Mouse (Mus musculus): Measurements from ENCODE around the gene Krtap5-3. TPM values are rescaled to one million over a fixed set of nuclear protein-coding genes. Genes with fewer than 3 reads are reported as not detected.
"Not testable (repeated sequence)": the region's sequence is repeated elsewhere in the genome, so short reads cannot be mapped to it uniquely, and the experiment has no call there.

Krtap5-3 gene
- not detected in 2 replicates for polyA plus RNA-seq (2012; rRNA removed)

DNA sequence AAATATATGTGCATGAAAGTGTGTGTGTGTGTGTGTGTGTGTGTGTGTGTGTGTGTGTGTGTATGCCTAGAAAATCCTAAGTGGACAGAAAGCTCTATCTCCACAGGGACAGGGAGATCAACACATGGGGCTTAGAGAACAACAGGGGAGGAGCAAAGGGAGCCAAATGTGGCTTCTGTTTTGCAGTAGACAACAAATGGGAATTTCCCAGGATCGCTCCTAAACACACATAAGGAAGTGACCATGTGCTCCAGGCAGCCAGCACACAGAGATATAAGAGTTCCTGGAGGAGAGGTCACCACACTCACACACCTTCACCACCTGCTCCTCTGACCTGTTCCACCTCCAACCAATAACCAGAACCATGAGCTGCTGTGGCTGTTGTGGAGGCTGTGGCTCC is at the start of gene Krtap5-3:
Gene Krtap5-3 (plus strand): TSS at position 301 of the 400 bp plus-strand sequence.
- Histone ChIP-seq H3K27ac (ENCODE audit: insufficient read depth, low read length) (no peak within 1 kb of the TSS), H3K4me3 (ENCODE audit: extremely low read depth, insufficient read depth, insufficient read length) (no peak within 1 kb of the TSS), H3K36me3 (ENCODE audit: control insufficient read depth, insufficient read depth, low read length) (no peaks in the 10 kb centered on the region), H3K4me1 (ENCODE audit: control insufficient read depth, insufficient read depth, insufficient read length) (no peaks in the 10 kb centered on the region), H3K27me3 (ENCODE audit: control insufficient read depth, insufficient read depth, low read length) (no peaks in the 10 kb centered on the region)
- DNase-seq (ENCODE audit: low read depth in 1 of 2, low spot score in 2 of 2) = no peak
- WGBS = 59% methylated on average over 1 of the region's 1 CpGs
- TF ChIP-seq POLR2A (IDR thresholded peaks at IDR 0.05; ENCODE audit: low read depth, low read length) = no peak
- no peak for TF ChIP-seq CTCF (IDR thresholded peaks at IDR 0.05; ENCODE audit: extremely low read depth, insufficient read depth, insufficient read length, insufficient replicate concordance)

DNA sequence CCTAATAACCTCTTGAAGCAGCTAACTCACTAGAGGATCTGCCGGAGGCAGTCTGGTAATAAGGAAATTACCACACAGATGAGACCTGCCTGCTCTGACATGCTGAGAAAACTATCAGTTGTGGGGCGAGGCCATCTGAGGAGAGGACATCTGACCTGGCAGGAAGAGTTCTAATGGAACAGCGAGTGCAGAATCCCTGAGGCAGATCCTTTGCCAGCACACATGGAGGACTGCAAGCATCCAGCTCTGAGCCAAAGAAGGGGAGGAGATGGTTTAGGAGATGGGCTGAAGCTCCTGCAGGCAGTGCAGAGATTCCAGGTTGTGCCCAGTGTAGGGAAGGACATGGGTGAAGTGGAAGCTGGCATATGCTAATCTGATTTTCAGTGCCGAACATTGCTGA is 49.0 kb upstream of the Krtap5-3 start:
- H3K4me1 ChIP-seq (ENCODE audit: control insufficient read depth, insufficient read depth, insufficient read length) = no peaks in the 10 kb centered on the region
- no peaks in the 10 kb centered on the region for H3K27me3 ChIP-seq (ENCODE audit: control insufficient read depth, insufficient read depth, low read length)
- H3K4me3 ChIP-seq (ENCODE audit: extremely low read depth, insufficient read depth, insufficient read length) = no peak overlapping the region
- TF ChIP-seq POLR2A (IDR thresholded peaks at IDR 0.05; ENCODE audit: low read depth, low read length) (no peak), CTCF (IDR thresholded peaks at IDR 0.05; ENCODE audit: extremely low read depth, insufficient read depth, insufficient read length, insufficient replicate concordance) (no peak)
- H3K36me3 ChIP-seq (ENCODE audit: control insufficient read depth, insufficient read depth, low read length) = no peaks in the 10 kb centered on the region
- WGBS = 91% methylated on average over 4 of the region's 4 CpGs
- no peak for DNase-seq (ENCODE audit: low read depth in 1 of 2, low spot score in 2 of 2)
- H3K27ac ChIP-seq (ENCODE audit: insufficient read depth, low read length) = no peak overlapping the region

DNA sequence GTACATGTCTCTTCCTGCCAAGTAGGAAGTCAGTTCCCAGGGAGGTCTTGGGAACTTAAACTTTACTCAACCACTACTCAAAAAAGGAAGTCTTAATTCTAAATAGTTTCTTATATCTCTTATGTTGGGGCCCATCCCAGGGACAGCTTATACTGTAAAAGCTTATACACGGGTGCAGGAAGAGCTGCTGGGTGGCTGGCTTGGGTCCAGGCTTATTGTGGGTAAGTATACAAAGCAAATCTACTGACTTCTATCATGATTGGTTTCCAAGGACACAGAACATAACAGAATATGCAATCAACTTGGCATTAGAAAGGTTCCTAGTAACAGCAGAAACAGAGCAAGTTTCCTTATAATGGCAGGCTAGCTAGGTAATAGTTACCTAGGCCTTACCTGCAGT is 45.9 kb upstream of the Krtap5-3 start:
- Histone ChIP-seq H3K4me3 (ENCODE audit: extremely low read depth, insufficient read depth, insufficient read length) (no peak overlapping the region), H3K4me1 (ENCODE audit: control insufficient read depth, insufficient read depth, insufficient read length) (no peaks in the 10 kb centered on the region), H3K27me3 (ENCODE audit: control insufficient read depth, insufficient read depth, low read length) (no peaks in the 10 kb centered on the region), H3K36me3 (ENCODE audit: control insufficient read depth, insufficient read depth, low read length) (no peaks in the 10 kb centered on the region), H3K27ac (ENCODE audit: insufficient read depth, low read length) (no peak overlapping the region)
- no peak for TF ChIP-seq CTCF (IDR thresholded peaks at IDR 0.05; ENCODE audit: extremely low read depth, insufficient read depth, insufficient read length, insufficient replicate concordance)
- TF ChIP-seq POLR2A (IDR thresholded peaks at IDR 0.05; ENCODE audit: low read depth, low read length) = no peak
- 12% methylated on average over 1 of the region's 1 CpGs for WGBS
- DNase-seq (ENCODE audit: low read depth in 1 of 2, low spot score in 2 of 2) = no peak

DNA sequence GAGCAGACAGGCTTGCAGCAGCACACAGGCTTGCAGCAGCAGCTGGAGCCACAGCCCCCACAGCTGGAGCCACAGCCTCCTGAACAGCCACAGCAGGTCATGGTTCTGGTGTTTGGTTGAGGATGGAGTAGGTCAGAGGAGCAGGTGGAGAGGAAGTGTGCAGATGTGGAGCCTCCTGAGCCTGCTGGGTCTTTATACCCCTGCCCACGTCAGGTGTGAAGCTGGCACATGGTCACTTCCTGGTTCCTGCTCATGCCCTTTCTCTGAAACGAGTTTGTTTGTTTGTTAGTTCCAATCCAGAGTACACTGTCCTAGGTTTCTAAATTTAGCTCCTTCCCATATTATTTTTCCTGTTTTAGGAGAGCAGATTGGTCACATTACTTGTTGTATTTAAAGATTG is 44.2 kb upstream of the Krtap5-3 start, which contains the start of gene Gm29735:
Gene Gm29735 (minus strand): TSS at position 101 of the 400 bp plus-strand sequence.
- not testable (repeated sequence) for H3K27me3 ChIP-seq (ENCODE audit: control insufficient read depth, insufficient read depth, low read length); H3K4me1 ChIP-seq (ENCODE audit: control insufficient read depth, insufficient read depth, insufficient read length); H3K4me3 ChIP-seq (ENCODE audit: extremely low read depth, insufficient read depth, insufficient read length); DNase-seq (ENCODE audit: low read depth in 1 of 2, low spot score in 2 of 2); H3K27ac ChIP-seq (ENCODE audit: insufficient read depth, low read length); H3K36me3 ChIP-seq (ENCODE audit: control insufficient read depth, insufficient read depth, low read length)
- WGBS = 12% methylated on average over 2 of the region's 2 CpGs

GRCm38 (mm10) chr7:142159366-142159765 is 41.8 kb upstream of the Krtap5-3 start:
- no peak for DNase-seq (ENCODE audit: low read depth in 1 of 2, low spot score in 2 of 2)
- no peaks in the 10 kb centered on the region for H3K4me1 ChIP-seq (ENCODE audit: control insufficient read depth, insufficient read depth, insufficient read length)
- WGBS = 96% methylated on average over 3 of the region's 3 CpGs
- no peak overlapping the region for H3K27ac ChIP-seq (ENCODE audit: insufficient read depth, low read length)
- no peaks in the 10 kb centered on the region for H3K27me3 ChIP-seq (ENCODE audit: control insufficient read depth, insufficient read depth, low read length)
- H3K36me3 ChIP-seq (ENCODE audit: control insufficient read depth, insufficient read depth, low read length) = no peaks in the 10 kb centered on the region
- no peak for TF ChIP-seq CTCF (IDR thresholded peaks at IDR 0.05; ENCODE audit: extremely low read depth, insufficient read depth, insufficient read length, insufficient replicate concordance)
- no peak for TF ChIP-seq POLR2A (IDR thresholded peaks at IDR 0.05; ENCODE audit: low read depth, low read length)
- H3K4me3 ChIP-seq (ENCODE audit: extremely low read depth, insufficient read depth, insufficient read length) = no peak overlapping the region

- H3K36me3 ChIP-seq (ENCODE audit: control insufficient read depth, insufficient read depth, low read length); H3K4me3 ChIP-seq (ENCODE audit: extremely low read depth, insufficient read depth, insufficient read length); H3K27me3 ChIP-seq (ENCODE audit: control insufficient read depth, insufficient read depth, low read length); H3K27ac ChIP-seq (ENCODE audit: insufficient read depth, low read length); DNase-seq (ENCODE audit: low read depth in 1 of 2, low spot score in 2 of 2); H3K4me1 ChIP-seq (ENCODE audit: control insufficient read depth, insufficient read depth, insufficient read length): not testable (repeated sequence)
Observed at GRCm38 (mm10) chr7:142165639-142166038, 35.5 kb upstream of the Krtap5-3 start, which contains the start of gene Gm4553. Gm4553 (minus strand) TSS chr7:142165739.

GRCm38 (mm10) chr7:142169836-142170235 is 31.3 kb upstream of the Krtap5-3 start:
- Histone ChIP-seq H3K4me3 (ENCODE audit: extremely low read depth, insufficient read depth, insufficient read length) (no peak overlapping the region), H3K4me1 (ENCODE audit: control insufficient read depth, insufficient read depth, insufficient read length) (no peaks in the 10 kb centered on the region), H3K27ac (ENCODE audit: insufficient read depth, low read length) (no peak overlapping the region), H3K36me3 (ENCODE audit: control insufficient read depth, insufficient read depth, low read length) (no peaks in the 10 kb centered on the region), H3K27me3 (ENCODE audit: control insufficient read depth, insufficient read depth, low read length) (no peaks in the 10 kb centered on the region)
- 49% methylated on average over 3 of the region's 3 CpGs for WGBS
- no peak for DNase-seq (ENCODE audit: low read depth in 1 of 2, low spot score in 2 of 2)
- TF ChIP-seq CTCF (IDR thresholded peaks at IDR 0.05; ENCODE audit: extremely low read depth, insufficient read depth, insufficient read length, insufficient replicate concordance) (no peak), POLR2A (IDR thresholded peaks at IDR 0.05; ENCODE audit: low read depth, low read length) (no peak)

- not testable (repeated sequence) for H3K36me3 ChIP-seq (ENCODE audit: control insufficient read depth, insufficient read depth, low read length); DNase-seq (ENCODE audit: low read depth in 1 of 2, low spot score in 2 of 2); H3K27ac ChIP-seq (ENCODE audit: insufficient read depth, low read length); H3K4me1 ChIP-seq (ENCODE audit: control insufficient read depth, insufficient read depth, insufficient read length); H3K27me3 ChIP-seq (ENCODE audit: control insufficient read depth, insufficient read depth, low read length); H3K4me3 ChIP-seq (ENCODE audit: extremely low read depth, insufficient read depth, insufficient read length)
Observed at GRCm38 (mm10) chr7:142175905-142176304, 25.3 kb upstream of the Krtap5-3 start, which contains the start of gene Krtap5-2. Krtap5-2 (minus strand) TSS chr7:142176005.

Measured in spleen, adult 2 months (tissue).